Mouse (Mus musculus): ENCODE measurements around the gene Hcn2.

Gene Hcn2

DNA sequence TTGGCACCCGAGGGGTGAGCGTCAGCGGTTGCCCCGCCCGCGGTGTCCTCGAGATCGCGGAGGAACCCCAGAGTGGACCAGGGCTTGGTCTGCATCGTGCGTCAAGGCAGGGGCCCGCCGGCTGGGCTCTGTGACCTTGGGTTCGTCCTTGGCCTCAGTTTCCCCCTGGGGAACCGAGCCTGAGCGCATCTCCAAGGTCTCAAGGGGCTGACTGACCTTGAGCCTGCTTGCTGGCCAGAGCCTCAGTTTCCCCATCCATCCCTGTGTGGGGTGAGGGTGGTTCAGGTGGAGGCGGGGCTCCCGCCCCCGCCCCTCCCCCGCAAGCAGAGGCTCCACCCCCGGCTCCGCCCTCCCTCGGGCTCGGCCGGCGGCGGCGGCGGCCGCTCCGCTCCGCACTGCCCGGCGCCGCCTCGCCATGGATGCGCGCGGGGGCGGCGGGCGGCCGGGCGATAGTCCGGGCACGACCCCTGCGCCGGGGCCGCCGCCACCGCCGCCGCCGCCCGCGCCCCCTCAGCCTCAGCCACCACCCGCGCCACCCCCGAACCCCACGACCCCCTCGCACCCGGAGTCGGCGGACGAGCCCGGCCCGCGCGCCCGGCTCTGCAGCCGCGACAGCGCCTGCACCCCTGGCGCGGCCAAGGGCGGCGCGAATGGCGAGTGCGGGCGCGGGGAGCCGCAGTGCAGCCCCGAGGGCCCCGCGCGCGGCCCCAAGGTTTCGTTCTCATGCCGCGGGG is at the start of gene Hcn2:
Hcn2 (plus strand) TSS at position 381 of the 734 bp plus-strand sequence.
- no peak for DNase-seq

DNA sequence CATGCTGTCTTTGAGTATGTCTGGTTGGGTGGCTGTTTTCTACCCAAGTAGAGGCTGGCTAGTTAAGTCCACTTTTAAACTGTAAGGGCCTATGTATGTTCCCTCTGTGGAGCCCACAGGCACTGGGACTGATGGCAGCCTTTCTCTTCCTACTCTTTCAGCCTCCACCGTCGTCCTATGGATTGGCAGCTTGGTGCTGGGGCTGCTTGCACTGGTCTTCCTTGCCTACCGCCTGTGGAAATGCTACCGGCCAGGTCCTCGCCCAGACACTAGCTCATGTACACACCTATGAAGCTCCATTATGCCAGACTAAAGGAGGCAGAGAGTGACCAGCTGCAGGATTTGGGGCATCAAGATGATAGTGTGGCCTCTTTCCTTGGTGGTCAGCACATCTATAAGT is 48.4 kb upstream of the Hcn2 start:
- peak in 1 of 2 experiments; percentile 17 for DNase-seq

DNA sequence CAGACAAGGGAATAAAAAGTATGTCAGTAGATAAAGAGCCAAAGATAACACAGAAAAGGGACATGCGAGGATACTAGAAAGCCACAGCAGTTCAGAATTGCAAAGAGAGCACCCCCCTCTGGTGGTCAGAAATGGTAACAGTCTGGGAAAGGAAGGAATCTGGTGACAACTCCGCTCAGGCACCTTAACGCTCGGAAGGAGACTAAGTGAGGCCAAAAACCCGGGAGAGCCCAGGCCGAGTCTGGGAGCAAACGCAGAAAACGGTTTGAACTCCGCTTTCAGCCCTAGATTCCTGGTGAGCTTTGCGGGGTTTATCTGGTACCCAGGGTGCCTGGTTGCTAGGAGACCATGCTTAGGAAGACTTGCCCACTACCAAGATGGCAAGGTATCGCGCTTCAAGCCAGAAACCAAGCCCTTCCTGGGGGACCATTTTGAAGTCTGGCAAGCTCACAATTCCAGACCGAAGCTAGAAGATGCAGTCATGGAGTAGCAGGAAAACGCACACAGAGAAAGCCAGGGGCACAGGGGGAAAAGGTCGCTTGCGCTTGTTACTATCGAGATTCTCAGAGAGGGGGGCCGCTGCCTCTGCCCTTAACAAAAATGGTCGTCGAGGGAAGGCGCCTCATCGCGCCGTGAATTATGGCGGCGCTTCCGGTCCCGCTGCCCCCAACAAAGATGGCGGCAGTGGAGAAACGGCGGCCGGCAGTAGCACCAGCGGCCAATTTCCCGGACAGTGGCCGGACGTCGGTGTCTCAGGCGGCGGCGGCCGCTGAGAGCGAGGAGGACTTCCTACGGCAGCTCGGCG is 47.5 kb upstream of the Hcn2 start, which contains the start of gene Tpgs1:
Tpgs1 (plus strand) TSS at position 599 of the 805 bp plus-strand sequence.
- DNase-seq: peak; percentile 84 to 86

DNA sequence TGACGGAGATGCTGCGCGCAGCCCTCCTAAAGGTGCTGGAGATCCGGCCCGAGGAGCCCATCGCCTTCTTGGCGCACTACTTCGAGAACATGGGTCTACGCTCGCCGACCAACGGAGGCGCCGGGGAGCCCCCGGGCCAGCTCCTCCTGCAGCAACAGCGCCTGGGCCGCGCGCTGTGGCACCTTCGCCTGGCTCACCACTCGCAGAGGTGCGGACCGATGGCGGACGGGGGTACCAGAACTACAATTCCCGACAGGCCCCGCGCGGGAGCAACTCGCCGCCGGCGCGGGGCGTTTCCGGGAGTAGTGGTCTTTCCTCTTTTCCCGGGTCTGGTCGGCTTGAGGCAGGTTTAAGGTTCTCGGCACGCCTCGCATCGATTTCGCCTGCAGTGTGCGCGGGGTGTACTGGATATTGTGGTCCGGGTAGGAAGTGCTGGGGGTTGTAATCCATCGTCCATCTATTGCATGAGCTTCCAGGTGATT is 46.8 kb upstream of the Hcn2 start:
- peak; percentile 79 to 82 for DNase-seq

DNA sequence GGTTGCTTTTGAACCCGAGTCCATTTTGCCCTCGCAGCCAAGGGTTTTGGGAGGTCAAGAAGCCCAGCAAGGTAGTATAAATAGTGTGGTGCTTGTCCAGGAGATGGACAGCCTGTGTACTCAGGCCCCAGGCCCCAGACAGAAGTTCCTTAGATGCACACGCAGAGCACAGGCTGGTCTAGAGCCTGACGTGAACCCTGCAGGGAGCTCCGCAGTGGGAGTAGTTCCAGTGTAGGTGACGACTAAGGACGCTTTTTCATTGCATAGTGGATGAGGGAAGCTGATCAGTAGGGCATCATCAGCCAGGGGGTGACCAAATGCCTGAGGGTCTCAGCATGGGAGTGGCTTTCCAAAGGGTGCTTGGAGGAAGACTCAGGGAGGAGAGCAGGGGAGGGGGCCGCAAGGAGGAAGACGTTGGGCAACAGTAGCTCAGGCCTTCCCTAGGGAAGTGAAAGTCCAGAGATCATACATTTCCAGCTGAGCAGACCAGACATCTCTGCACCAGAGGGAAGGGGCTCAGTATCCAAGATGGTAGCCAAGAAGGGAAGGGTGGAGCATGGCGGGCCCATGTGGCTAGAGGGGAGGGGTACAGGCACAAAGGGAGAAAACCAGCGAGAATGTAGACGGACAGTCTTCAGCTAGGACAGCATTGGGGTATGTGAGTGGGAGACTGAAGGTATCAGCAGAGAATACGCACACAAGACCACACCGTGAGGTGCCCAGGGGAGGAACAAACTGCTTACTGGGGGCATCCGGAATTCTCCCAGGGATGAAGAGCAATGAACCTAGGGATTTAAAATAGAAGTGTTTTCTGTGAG is 46.2 kb upstream of the Hcn2 start:
- DNase-seq: peak in 1 of 2 experiments; percentile 20

DNA sequence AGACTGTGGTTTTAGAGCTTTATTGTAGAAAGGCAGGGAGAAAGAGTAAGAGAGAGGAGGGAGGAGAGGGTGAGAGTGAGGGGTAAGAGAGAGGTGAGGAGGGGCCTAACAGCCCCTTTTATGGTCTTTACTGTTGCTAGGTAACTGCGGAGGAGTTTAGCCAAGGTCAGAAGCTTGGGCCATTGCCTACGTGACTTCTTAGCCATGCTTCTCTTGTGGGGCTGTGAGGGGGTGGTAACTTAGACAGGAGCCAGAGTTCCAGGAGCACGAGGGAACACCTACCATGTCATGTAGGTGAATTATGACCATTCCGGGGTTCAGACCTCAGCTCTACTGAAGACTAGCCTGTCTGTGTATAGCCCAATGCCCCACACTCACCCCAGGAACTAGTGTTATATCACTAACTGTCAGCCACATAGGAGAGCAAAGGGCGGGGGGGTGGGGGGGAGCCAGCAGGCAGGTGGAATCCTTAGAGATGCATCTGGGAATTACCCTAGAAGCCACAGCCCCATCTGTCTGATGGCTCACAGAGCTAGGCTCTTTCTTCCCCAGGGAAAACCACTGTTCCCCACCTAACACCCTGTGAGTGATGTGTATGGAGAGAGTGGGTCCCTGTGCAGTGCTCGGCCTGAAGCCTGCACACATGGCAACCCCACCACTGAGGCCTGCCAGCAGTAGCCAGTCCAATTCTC is 44.9 kb upstream of the Hcn2 start:
- DNase-seq: no peak

DNA sequence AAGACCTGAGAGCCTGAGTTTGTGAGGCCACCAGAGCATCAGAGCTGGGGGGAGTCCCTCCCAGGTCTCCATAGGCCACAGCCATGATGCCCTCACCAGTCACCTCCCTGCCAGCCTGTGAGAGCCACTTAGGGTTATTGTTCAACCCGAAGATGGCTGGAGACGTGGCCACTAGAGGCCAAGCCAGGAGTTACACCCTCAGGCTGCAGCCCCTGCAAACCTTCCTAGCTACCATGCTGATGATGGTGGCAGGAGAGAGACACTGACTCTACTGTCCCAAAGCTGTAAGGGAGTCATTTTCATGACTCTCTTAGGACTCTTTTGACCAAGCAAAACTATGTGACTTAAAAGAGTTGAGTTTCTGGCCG is 44.4 kb upstream of the Hcn2 start:
- no peak for DNase-seq

DNA sequence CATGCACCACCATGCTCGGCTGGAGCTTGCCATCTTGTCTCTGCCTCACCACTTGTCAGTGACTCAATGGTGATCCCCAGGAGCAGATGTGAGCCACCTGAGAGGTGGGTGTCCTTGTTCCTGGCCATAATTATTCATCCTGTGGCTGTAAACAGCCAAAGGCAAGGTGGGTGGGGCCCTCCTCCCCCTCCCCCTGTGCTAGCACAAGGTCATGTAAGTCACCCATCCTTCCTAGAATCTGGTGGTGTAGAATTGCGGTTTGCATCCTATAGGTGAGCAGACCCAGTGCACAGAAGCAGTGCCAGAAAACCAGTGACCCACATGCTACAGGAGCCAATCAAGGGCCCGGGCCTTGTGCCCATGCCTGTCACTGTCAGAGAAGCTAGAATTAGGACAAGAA is 43.4 kb upstream of the Hcn2 start:
- no peak for DNase-seq

DNA sequence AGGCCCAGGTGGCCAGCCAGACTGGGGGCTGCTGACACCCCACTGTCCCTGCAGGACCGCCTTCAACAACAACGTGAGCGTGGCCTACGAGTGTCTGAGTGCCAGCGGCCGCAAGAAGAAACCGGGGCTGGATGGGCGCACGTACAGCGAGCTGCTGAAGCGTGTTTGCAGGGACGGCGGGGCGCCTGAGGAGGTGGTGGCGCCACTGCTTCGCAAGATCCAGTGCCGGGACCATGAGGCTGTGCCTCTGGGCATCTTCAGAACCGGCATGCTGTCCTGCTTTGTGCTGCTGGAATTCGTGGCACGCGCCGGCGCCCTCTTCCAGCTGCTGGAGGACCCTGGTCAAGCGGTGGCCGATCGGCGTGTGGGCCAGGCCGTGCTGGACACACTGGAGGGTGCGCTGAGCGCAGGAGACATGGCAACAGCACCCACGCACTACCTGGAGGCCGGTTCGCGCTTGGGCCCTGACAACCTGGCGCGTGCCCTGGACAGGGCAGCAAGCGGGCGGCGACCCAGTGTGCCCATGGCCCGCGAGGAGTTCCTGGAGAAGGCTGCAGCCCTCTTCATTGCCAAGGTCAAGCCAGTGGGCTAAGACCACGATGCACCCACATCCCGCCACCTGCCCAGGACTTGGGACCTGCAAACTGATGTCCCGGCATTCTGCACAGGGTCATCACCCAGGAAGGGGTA is 40.9 kb upstream of the Hcn2 start:
- no peak for DNase-seq

DNA sequence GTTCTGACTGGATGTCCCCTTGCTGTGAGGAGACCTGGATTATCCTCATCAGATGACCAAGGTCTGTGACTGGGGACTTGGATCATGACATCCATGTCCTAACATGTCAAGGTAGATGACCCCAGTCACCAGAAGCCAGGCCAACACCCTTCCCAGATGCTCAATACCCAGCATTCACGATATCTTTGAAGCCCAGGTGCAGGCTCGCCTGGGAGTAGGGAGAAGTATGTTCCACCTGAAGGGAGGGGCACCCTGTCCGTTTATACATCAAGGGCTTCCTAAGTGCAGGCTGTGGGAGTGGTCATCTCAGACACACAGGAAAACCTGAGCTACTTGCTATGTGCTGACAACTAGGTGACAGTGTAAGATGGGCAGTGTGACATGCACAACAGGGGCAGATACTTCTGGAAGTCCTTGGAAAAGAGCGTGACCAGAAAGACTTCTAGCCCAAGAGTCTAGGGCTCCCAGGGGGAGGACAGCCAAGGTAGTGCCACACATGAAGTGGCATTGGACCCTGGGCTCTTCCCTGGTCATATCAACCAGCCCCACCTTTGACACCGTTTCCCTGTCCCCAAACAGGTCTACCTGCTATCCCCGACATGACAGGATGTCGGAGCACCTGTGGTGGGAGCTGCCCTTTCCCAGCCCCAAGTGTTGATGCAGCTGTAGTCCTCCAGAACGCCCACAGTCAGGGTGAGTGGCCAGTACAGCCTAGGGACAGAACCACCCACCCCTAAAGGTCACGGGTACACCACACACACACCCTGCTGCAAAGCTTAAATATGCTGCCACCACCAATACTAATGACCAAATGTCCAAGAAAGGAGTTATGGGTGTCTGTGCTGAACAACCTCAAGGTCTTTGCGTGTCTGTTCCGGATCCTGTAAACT is 35.6 kb upstream of the Hcn2 start:
- DNase-seq: peak in 1 of 2 experiments; percentile 56

DNA sequence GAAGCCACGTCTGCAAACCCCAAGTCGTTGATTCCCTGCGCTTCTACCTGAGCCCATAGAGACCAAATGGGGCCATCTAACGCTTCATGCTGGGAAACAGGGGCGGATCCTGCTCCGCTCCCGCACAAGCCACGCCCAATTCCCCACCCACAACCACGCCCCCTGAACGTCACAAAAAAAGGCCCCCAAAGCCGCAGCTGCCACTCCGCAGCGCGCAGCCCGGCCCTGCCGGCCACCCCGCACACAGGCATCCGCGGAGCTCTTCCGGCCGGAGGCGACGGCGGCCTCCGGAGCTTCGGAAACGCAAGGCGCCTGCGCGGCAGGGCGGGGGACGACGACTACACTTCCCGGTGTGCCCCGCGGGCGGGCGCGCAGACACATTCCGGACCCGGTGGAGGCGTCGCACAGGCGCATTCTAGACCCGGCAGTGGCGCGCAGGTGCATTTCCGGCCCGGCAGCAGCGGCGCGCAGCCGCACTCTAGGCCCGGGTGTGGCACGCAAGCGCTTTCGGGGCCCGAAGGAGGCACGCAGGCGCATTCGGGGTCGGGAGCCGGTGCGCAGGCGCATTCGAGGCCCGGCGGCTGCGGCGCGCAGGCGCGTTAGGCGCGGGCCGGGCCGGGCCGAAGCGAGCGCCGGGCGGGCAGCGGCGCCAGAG is 34.7 kb upstream of the Hcn2 start, which contains the start of gene Cdc34:
Cdc34 (plus strand) TSS at position 605 of the 655 bp plus-strand sequence.
- peak; percentile 98 to 100 for DNase-seq

DNA sequence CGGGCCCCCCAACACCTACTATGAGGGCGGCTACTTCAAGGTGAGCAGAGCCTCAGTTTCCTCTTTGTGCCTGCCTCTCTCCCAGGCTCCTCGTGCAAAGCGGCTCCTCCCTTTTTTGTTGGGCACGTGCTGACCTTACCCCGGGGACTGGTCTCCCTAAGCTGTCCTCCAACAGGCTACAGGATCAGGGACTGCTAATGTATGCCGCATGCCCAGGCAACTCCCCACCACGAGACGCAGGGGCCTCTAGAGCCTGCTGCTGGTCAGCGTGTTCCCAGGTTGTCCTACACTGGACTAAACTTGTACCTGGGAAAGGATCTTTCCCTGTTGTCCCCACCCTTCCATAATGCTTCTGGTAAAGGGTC is 33.9 kb upstream of the Hcn2 start:
- DNase-seq: peak; percentile 36 to 61

DNA sequence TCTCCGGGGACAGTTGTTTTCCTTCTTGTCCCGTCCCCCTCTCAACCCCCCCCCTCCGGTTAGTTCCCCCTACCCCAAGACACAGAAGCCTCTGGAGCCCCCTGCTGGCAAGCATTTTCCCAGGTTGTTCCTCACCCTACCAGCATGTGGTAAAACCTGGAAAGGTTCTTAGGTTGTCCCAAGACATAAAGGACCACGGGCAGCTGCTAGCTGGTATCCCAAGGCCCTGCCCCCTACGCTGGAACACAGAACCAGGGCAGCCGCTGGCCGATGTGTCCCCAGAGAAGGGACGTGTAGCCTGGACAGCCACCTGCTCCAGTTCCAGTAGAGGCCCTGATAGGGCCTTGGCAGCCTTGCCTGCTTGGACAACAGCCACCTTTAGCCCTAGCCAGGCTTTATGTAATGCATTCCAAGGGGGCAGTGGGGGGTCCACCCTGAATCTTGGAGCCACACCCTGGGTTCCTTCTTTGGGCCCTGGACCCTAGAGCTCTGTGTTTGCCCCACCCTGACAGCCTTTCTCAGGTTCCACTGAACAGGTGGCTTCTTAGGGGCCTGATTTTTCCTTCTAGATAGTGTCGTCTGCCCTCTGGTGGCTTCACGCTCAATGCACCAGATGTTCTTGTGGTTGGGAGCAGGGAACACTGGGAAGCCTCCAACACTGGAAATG is 33.4 kb upstream of the Hcn2 start:
- DNase-seq: peak; percentile 66 to 75

DNA sequence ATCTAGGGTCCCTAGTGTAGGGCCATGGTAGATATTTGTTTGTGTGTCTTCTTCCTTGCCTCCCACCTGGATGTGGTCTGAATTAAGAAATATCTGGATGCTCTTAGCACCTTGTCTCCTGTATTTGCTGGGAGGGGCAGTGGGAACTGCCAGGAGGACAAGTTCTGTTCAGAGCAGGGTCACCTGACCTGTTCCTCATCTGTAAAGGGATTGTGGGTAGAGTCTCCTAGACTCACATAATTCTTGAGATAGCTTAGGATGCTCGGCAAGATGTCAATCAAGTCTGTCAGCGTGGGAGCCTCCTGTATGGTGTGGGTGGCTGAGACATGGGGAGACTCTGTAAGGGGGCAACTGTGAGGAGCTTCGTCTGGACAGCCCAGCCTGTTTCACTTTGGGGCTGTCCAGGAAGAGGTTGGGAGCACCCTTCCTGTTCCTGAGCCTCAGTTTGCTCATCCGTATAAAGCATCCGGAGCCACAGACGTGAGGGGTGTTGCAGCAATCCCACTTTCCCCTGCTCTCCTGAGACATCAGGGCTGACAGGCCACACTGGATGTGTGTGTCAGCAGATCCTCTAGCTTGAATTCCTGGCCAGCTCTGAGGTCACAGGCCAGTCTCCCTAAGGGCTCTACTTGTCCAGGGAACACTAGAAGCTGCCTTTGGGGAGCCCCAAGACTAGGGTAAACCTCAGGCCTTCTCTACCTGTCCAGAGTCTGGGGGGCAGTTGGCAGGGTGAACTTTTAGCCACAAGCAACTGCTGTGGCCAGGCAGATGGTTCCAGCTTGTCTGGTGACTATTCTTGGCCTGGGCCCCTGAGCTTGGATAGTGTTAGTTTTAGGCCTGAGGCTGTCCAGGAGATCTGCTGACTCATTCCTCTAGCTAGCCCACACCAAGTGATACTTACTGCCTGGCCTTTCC is 32.5 kb upstream of the Hcn2 start:
- no peak for DNase-seq

DNA sequence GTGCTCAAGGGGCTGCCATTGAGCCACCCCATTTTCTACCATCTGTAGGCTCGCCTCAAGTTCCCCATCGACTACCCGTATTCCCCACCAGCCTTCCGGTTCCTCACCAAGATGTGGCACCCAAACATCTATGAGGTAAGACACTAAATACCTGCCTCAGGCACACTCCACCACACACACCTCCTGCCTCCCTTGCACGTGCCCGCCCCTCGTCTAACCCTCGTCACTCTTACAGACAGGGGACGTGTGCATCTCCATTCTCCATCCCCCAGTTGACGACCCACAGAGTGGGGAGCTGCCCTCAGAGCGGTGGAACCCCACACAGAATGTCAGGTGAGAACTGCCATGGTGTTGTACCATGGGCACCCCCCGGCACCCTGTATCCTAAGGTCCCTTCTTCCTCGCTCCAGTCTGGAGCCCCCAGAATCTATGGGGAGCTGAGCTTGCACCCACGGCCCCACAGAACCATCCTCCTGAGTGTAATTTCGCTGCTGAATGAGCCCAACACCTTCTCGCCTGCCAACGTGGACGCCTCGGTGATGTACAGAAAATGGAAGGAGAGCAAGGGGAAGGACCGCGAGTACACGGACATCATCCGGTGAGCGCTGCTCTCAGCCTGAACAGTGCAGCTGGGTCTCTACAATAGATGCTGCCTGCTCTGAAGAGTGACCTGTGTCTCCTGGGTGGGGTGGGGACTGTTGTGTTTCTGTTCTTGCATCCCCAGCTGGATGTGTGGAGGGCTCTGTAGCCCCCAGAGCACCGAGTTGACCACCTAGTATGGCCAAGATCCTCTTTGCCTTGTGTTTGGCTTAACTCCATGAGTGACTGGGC is 31.4 kb upstream of the Hcn2 start:
- no peak for DNase-seq

DNA sequence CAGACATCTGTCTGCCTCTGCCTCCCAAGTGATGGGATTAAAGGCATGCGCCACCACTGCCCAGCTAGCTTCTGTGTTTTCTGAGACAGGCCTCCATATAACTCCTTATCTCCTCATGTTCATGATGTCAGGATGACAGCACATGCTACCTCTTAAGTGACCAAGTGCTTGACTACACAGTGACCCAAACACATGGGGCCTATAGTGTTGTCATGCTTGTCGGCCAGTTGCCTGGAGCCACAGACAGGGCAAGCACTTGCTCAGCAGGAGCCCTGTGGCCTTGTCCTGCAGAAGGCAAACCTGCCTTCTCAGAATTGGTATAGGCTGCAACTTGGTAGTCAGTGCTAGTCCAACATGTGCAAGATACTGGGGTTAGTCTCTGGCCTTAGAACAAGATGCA is 30.2 kb upstream of the Hcn2 start:
- DNase-seq: no peak

DNA sequence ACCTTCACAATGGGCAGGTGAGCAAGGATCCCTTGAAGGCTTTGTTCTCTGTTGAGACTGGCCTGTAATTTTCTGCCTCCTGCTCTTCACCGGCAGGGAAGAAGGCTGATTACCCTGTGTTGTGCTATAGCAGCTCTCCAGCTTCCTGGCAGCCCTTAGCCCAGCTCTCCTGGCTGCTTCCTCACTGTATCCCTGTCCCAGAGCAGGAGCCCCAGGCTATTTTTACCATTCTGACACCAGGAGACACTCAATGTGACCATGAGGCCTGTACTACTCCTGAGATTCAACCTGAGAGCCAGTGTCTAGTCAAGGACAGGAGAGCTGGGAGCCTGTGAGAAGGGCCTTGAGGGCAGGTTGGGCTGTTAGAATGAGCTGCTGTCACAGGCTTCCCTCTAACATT is 29.7 kb upstream of the Hcn2 start:
- DNase-seq: no peak

DNA sequence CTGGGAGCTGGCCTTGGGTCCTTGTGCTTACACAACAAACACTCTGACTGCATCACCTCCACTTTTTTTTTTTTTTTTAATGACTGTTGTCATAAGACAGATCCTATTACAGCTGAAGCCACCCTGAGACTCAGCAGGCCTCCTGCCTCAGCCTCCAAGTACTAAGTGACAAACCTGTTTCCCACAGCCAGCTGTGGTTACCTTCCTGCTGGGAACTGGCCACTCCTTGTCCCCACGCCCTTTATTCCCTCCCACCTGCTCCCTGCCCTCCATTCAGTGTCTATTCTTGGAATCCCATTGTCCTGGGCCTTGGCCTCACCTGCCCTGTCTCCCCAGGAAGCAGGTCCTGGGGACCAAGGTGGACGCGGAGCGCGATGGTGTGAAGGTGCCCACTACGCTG is 28.9 kb upstream of the Hcn2 start:
- DNase-seq: no peak

All from thymus, postnatal 36 days (tissue).